Mouse (Mus musculus) midbrain, postnatal 0 days (tissue): ENCODE measurements around the gene Pnpla5. TPM values are rescaled to one million over a fixed set of nuclear protein-coding genes. Genes with fewer than 3 reads are reported as not detected.
"Not testable (repeated sequence)": the region's sequence is repeated elsewhere in the genome, so short reads cannot be mapped to it uniquely, and the experiment has no call there.

ENCODE experiments used
- ATAC-seq: fragments of 200-750 bp; cut with Nextera tagmentation; 2 replicates; pipeline ENCODE4 v1.8.0; 2017; ENCODE audit warnings: moderate number of reproducible peaks, mild to moderate bottlenecking, moderate TSS enrichment, moderate library complexity; ENCODE audit not compliant: low FRiP score
- DNase-seq: peaks from one replicate; pipeline ENCODE4 v3.0.0-alpha.2; 2015; ENCODE audit warnings: low spot score
- H3K27ac ChIP-seq: fragments of 300-500 bp; sonication (generic); 2 replicates; pipeline ENCODE4 v1.5.1; 2014; ENCODE audit warnings: low read depth, mild to moderate bottlenecking, low read length, mixed read lengths
- H3K27me3 ChIP-seq: fragments of 300-500 bp; sonication (generic); 2 replicates; pipeline ENCODE4 v1.6.1; 2014; ENCODE audit warnings: low read length, control low read depth, mixed read lengths; ENCODE audit not compliant: insufficient read depth
- H3K36me3 ChIP-seq: fragments of 300-500 bp; sonication (generic); 2 replicates; pipeline ENCODE4 v1.6.1; 2014; ENCODE audit warnings: low read length, control low read depth, mixed read lengths; ENCODE audit not compliant: insufficient read depth
- H3K4me1 ChIP-seq: fragments of 300-500 bp; sonication (generic); 2 replicates; pipeline ENCODE4 v1.6.1; 2014; ENCODE audit warnings: mild to moderate bottlenecking, control low read depth, antibody characterized with exemption, low read length, mixed read lengths; ENCODE audit not compliant: insufficient read depth
- H3K4me2 ChIP-seq: fragments of 300-500 bp; sonication (generic); 2 replicates; pipeline ENCODE4 v1.6.1; 2014; ENCODE audit warnings: low read depth, mild to moderate bottlenecking, low read length, mixed read lengths; ENCODE audit not compliant: poor library complexity, severe bottlenecking
- H3K4me3 ChIP-seq: fragments of 300-500 bp; sonication (generic); 2 replicates; pipeline ENCODE4 v1.5.1; 2014; ENCODE audit warnings: low read depth, mild to moderate bottlenecking, low read length, moderate library complexity
- H3K9ac ChIP-seq: fragments of 300-500 bp; sonication (generic); replicated peaks from 2 replicates; pipeline ENCODE4 v1.6.1; 2014; ENCODE audit warnings: mild to moderate bottlenecking, low read length, moderate library complexity, mixed read lengths; ENCODE audit not compliant: poor library complexity, severe bottlenecking
- H3K9me3 ChIP-seq: fragments of 300-500 bp; sonication (generic); 2 replicates; pipeline ENCODE4 v1.6.1; 2016; ENCODE audit warnings: low read length, control low read depth
- CTCF ChIP-seq: IDR thresholded peaks from 2 replicates; pipeline ENCODE4 v1.5.1; 2016; ENCODE audit warnings: antibody characterized with exemption, mild to moderate bottlenecking
- WGBS: fragments of 180-500 bp; shearing (Covaris S2); extraction: QIAGEN DNeasy Blood & Tissue Kit; methylation state at CpG from one replicate; pipeline ENCODE4 v1.1.7; 2014; 5-methylcytosine and 5-hydroxymethylcytosine counted together
- polyA plus RNA-seq: library from polyadenylated mRNA; unstranded; fragments of >200 nt; fragmentation: Nextera tagmentation; extraction: Ambion mirVana; gene quantifications from 2 replicates; pipeline ENCODE4 v1.2.1, GENCODE M21; 2015
- total RNA-seq: library from RNA; depleted of rRNA; stranded (reverse); fragments of >200 nt; gene quantifications from 2 replicates; pipeline ENCODE4 v1.2.3, GENCODE M21; 2014

Gene Pnpla5
- total and polyA plus RNA-seq, 2 experiments from 2014 or later, result not detected

- no peak for ATAC-seq
- TF ChIP-seq CTCF, result peak; percentile 74
- no peaks in the 10 kb centered on the region for H3K4me1 ChIP-seq
- no peaks in the 10 kb centered on the region for H3K9me3 ChIP-seq
- no peak overlapping the region for H3K4me3 ChIP-seq
- no peak overlapping the region for H3K4me2 ChIP-seq
- no peak overlapping the region for H3K9ac ChIP-seq
- H3K36me3 ChIP-seq, result no peaks in the 10 kb centered on the region
- H3K27ac ChIP-seq, result no peak overlapping the region
- DNase-seq, result peak; percentile 27
- WGBS, result 58% methylated on average over 5 of the region's 5 CpGs
- no peaks in the 10 kb centered on the region for H3K27me3 ChIP-seq
These were observed 7.2 kb downstream of the Pnpla5 start for GRCm38 (mm10) chr15:84115727-84116126.

GRCm38 (mm10) chr15:84113873-84114272, 9.1 kb downstream of the Pnpla5 start:
- H3K9ac ChIP-seq, result no peak overlapping the region
- TF ChIP-seq CTCF, result no peak
- WGBS, result 74% methylated on average over 6 of the region's 6 CpGs

GRCm38 (mm10) chr15:84108899-84109298, 14.1 kb downstream of the Pnpla5 start:
- DNase-seq, result no peak
- 9% methylated on average over 13 of the region's 13 CpGs for WGBS

More at GRCm38 (mm10) chr15:84113873-84114272, 9.1 kb downstream of the Pnpla5 start:
- Histone ChIP-seq H3K4me2 (no peak overlapping the region), H3K4me3 (no peak overlapping the region), H3K4me1 (no peaks in the 10 kb centered on the region), H3K27me3 (no peaks in the 10 kb centered on the region), H3K9me3 (no peaks in the 10 kb centered on the region), H3K36me3 (no peaks in the 10 kb centered on the region), H3K27ac (no peak overlapping the region)
- no peak for ATAC-seq
- no peak for DNase-seq

GRCm38 (mm10) chr15:84105924-84106500, 17.0 kb downstream of the Pnpla5 start:
- peak overlapping the region; percentile 64 for H3K4me2 ChIP-seq
- peak overlapping the region; percentile 73 for H3K4me3 ChIP-seq
- peak overlapping the region; percentile 84 for H3K9ac ChIP-seq
- peak; percentile 11; the same call in 1 of the 2 replicates for TF ChIP-seq CTCF
- no peaks in the 10 kb centered on the region for H3K9me3 ChIP-seq
- DNase-seq (peak; percentile 24), ATAC-seq (peak; percentile 35)
- peaks cover 4% of the 10 kb centered on the region; the same call in 1 of the 2 replicates for H3K36me3 ChIP-seq
- no peaks in the 10 kb centered on the region for H3K27me3 ChIP-seq
- WGBS, result 8% methylated on average over 12 of the region's 12 CpGs
- H3K27ac ChIP-seq, result peak overlapping the region; percentile 67
- peaks cover 15% of the 10 kb centered on the region for H3K4me1 ChIP-seq

More at GRCm38 (mm10) chr15:84108899-84109298, 14.1 kb downstream of the Pnpla5 start:
- no peak for ATAC-seq
- H3K4me1 ChIP-seq, result peaks cover 12% of the 10 kb centered on the region
- no peak overlapping the region for H3K4me2 ChIP-seq
- TF ChIP-seq CTCF, result no peak
- no peak overlapping the region for H3K9ac ChIP-seq
- no peaks in the 10 kb centered on the region for H3K27me3 ChIP-seq
- no peak overlapping the region for H3K4me3 ChIP-seq
- no peaks in the 10 kb centered on the region for H3K9me3 ChIP-seq
- no peaks in the 10 kb centered on the region for H3K36me3 ChIP-seq
- no peak overlapping the region for H3K27ac ChIP-seq

GRCm38 (mm10) chr15:84105105-84105923, 17.7 kb downstream of the Pnpla5 start, which contains the start of gene Sult4a1:
Sult4a1 (minus strand) TSS chr15:84105754.
- TF ChIP-seq CTCF, result no peak
- WGBS, result under 1% methylated on average over 71 of the region's 77 CpGs
- H3K4me3 ChIP-seq, result peak within 1 kb of the TSS; percentile 73
- peaks cover 4% of the 10 kb centered on the region; the same call in 1 of the 2 replicates for H3K36me3 ChIP-seq
- peak within 1 kb of the TSS; percentile 67 for H3K27ac ChIP-seq
- ATAC-seq (peak; percentile 78), DNase-seq (peak; percentile 69)
- H3K9me3 ChIP-seq, result no peaks in the 10 kb centered on the region
- peak within 1 kb of the TSS; percentile 64 for H3K4me2 ChIP-seq
- peak within 1 kb of the TSS; percentile 84 for H3K9ac ChIP-seq
- no peaks in the 10 kb centered on the region for H3K27me3 ChIP-seq
- H3K4me1 ChIP-seq, result peaks cover 15% of the 10 kb centered on the region

- H3K27me3 ChIP-seq, result no peaks in the 10 kb centered on the region
- no peak for TF ChIP-seq CTCF
- H3K4me2 ChIP-seq, result peak overlapping the region; percentile 64
- no peak overlapping the region for H3K27ac ChIP-seq
- no peak for ATAC-seq
- DNase-seq, result no peak
- peak overlapping the region; percentile 73 for H3K4me3 ChIP-seq
- peak overlapping the region; percentile 84 for H3K9ac ChIP-seq
- H3K36me3 ChIP-seq, result peaks cover 4% of the 10 kb centered on the region; the same call in 1 of the 2 replicates
- peaks cover 15% of the 10 kb centered on the region for H3K4me1 ChIP-seq
- WGBS, result 83% methylated on average over 7 of the region's 7 CpGs
- no peaks in the 10 kb centered on the region for H3K9me3 ChIP-seq
These were observed 18.3 kb downstream of the Pnpla5 start for GRCm38 (mm10) chr15:84104626-84105025.

- WGBS, result 88% methylated on average over 15 of the region's 15 CpGs
- not testable (repeated sequence) for H3K9ac ChIP-seq, H3K27ac ChIP-seq, H3K27me3 ChIP-seq, H3K36me3 ChIP-seq, DNase-seq, H3K4me1 ChIP-seq, H3K4me2 ChIP-seq, H3K4me3 ChIP-seq, H3K9me3 ChIP-seq, ATAC-seq
These were observed 25.4 kb downstream of the Pnpla5 start for GRCm38 (mm10) chr15:84097536-84097935.
